Mouse (Mus musculus) CH12.LX (cell line): ENCODE measurements around the gene Agbl2. TPM values are rescaled to one million over a fixed set of nuclear protein-coding genes. Genes with fewer than 3 reads are reported as not detected.

Experiments used
- DNase-seq: peaks from one replicate; pipeline ENCODE4 v3.0.0-alpha.2; 2013; ENCODE audit errors: extremely low read depth
- H3K27ac ChIP-seq: 2 replicates; pipeline ENCODE4 v1.5.1; 2012; ENCODE audit warnings: low read depth, mild to moderate bottlenecking, control low read depth, moderate library complexity; ENCODE audit not compliant: insufficient read depth
- H3K27me3 ChIP-seq: replicated peaks from 2 replicates; pipeline ENCODE3; 2012; ENCODE audit warnings: inconsistent platforms
- H3K36me3 ChIP-seq, 2 experiments: replicated peaks in 1 of 2; 2 replicates each; pipeline versions ENCODE3 to v1.6.1; 2012; ENCODE audit warnings: inconsistent platforms in 1 of 2, low read length in 1 of 2, mild to moderate bottlenecking in 1 of 2, mixed read lengths in 1 of 2, moderate library complexity in 1 of 2; ENCODE audit not compliant: control insufficient read depth in 1 of 2, insufficient read depth in 1 of 2
- H3K4me1 ChIP-seq, 2 experiments: 2 replicates each; pipeline ENCODE4 v1.6.1; 2012; ENCODE audit warnings: inconsistent platforms in 1 of 2, moderate library complexity in 1 of 2; ENCODE audit not compliant: insufficient read depth in 2 of 2, control insufficient read depth in 1 of 2
- H3K4me2 ChIP-seq: 2 replicates; pipeline ENCODE4 v1.6.1; 2012; ENCODE audit warnings: low read depth, mild to moderate bottlenecking, control low read depth; ENCODE audit not compliant: poor library complexity, insufficient read depth, severe bottlenecking
- H3K4me3 ChIP-seq, 3 experiments: fragments of 150-350 bp in 1 of 3; sonication (generic) in 1 of 3; replicated peaks in 1 of 3; 2 replicates each; pipeline versions ENCODE3 to v1.5.1; 2011 to 2012; ENCODE audit warnings: low read depth in 2 of 3, low read length in 2 of 3, mild to moderate bottlenecking in 2 of 3, moderate library complexity in 2 of 3, control low read depth in 1 of 3, improper control_type of control experiment in 1 of 3, inconsistent platforms in 1 of 3, mixed read lengths in 1 of 3; ENCODE audit not compliant: poor library complexity in 1 of 3
- H3K79me2 ChIP-seq: replicated peaks from 2 replicates; pipeline ENCODE4 v1.6.1; 2012; ENCODE audit warnings: mild to moderate bottlenecking, moderate library complexity; ENCODE audit not compliant: control insufficient read depth, poor library complexity, insufficient read depth, severe bottlenecking; ENCODE audit errors: extremely low read depth
- H3K9ac ChIP-seq: 2 replicates; pipeline ENCODE4 v1.6.1; 2012; ENCODE audit warnings: low read depth, mild to moderate bottlenecking, control low read depth, moderate library complexity; ENCODE audit not compliant: insufficient read depth
- H3K9me3 ChIP-seq: replicated peaks from 2 replicates; pipeline ENCODE3; 2012; ENCODE audit warnings: low read length, inconsistent platforms, mixed read lengths
- BHLHE40 ChIP-seq: IDR thresholded peaks from 2 replicates; pipeline ENCODE4 v1.6.1; 2011; ENCODE audit warnings: mild to moderate bottlenecking, low read depth, low read length, improper control_type of control experiment
- ELF1 ChIP-seq: IDR thresholded peaks from 2 replicates; pipeline ENCODE4 v1.6.1; 2014; ENCODE audit warnings: low read depth, mild to moderate bottlenecking, inconsistent platforms, low read length, improper control_type of control experiment
- HCFC1 ChIP-seq: IDR thresholded peaks from 2 replicates; pipeline ENCODE4 v1.6.1; 2012; ENCODE audit warnings: low read depth, mild to moderate bottlenecking, inconsistent platforms, low read length, improper control_type of control experiment
- JUND ChIP-seq: conservative IDR thresholded peaks from 2 replicates; pipeline ENCODE4 v1.6.1; 2011; ENCODE audit warnings: low read depth, low read length, improper control_type of control experiment
- KAT2A ChIP-seq: IDR thresholded peaks from 2 replicates; pipeline ENCODE4 v1.6.1; 2012; ENCODE audit warnings: low read length, improper control_type of control experiment, inconsistent platforms; ENCODE audit not compliant: insufficient replicate concordance
- MAFK ChIP-seq: IDR thresholded peaks from 2 replicates; pipeline ENCODE4 v1.6.1; 2011; ENCODE audit warnings: low read length, improper control_type of control experiment; ENCODE audit not compliant: insufficient replicate concordance
- MAX ChIP-seq: IDR thresholded peaks from 2 replicates; pipeline ENCODE4 v1.6.1; 2011; ENCODE audit warnings: low read length, improper control_type of control experiment
- MAZ ChIP-seq: IDR thresholded peaks from 2 replicates; pipeline ENCODE4 v1.6.1; 2012; ENCODE audit warnings: low read depth, mild to moderate bottlenecking, inconsistent platforms, low read length, improper control_type of control experiment, moderate library complexity
- MEF2A ChIP-seq: IDR thresholded peaks from 2 replicates; pipeline ENCODE4 v1.6.1; 2014; ENCODE audit warnings: low read depth, mild to moderate bottlenecking, inconsistent platforms, low read length, improper control_type of control experiment, borderline replicate concordance
- NELFE ChIP-seq: IDR thresholded peaks from 2 replicates; pipeline ENCODE4 v1.6.1; 2011; ENCODE audit warnings: low read depth, low read length, improper control_type of control experiment
- NRF1 ChIP-seq: IDR thresholded peaks from 2 replicates; pipeline ENCODE4 v1.6.1; 2014; ENCODE audit warnings: low read depth, mild to moderate bottlenecking, inconsistent platforms, low read length, improper control_type of control experiment, moderate library complexity
- PAX5 ChIP-seq: IDR thresholded peaks from 2 replicates; pipeline ENCODE4 v1.6.1; 2012; ENCODE audit warnings: low read length, inconsistent platforms, mixed read lengths
- RCOR1 ChIP-seq: conservative IDR thresholded peaks from 2 replicates; pipeline ENCODE4 v1.6.1; 2012; ENCODE audit warnings: low read depth, mild to moderate bottlenecking, inconsistent platforms, low read length, improper control_type of control experiment
- TCF12 ChIP-seq: IDR thresholded peaks from 2 replicates; pipeline ENCODE4 v1.6.1; 2014; ENCODE audit warnings: low read depth, mild to moderate bottlenecking, inconsistent platforms, low read length, improper control_type of control experiment
- USF1 ChIP-seq: IDR thresholded peaks from 2 replicates; pipeline ENCODE4 v1.6.1; 2014; ENCODE audit warnings: low read depth, mild to moderate bottlenecking, inconsistent platforms, low read length, improper control_type of control experiment
- ZMIZ1 ChIP-seq: IDR thresholded peaks from 2 replicates; pipeline ENCODE4 v1.6.1; 2012; ENCODE audit warnings: low read depth, mild to moderate bottlenecking, inconsistent platforms, low read length, improper control_type of control experiment
- dilution Hi-C: fragments of 300-500 bp; cut with MboI; formaldehyde crosslinking; loops from 2 replicates; pipeline ENCODE4 v1.14.3; 2020; ENCODE audit warnings: low sequenced_read_pairs; ENCODE audit not compliant: extremely low pct_unique_long_range_greater_than_20kb, extremely low pct_ligation_motif_present
- in situ Hi-C: fragments of 300-500 bp; cut with MboI; formaldehyde crosslinking; loops from 3 replicates; pipeline ENCODE4 v1.14.3; 2019; ENCODE audit warnings: low sequenced_read_pairs, low pct_ligation_motif_present, low pct_unique_long_range_greater_than_20kb, mixed read lengths
- polyA plus RNA-seq: library from polyadenylated mRNA; unstranded; fragments of >175 nt; gene quantifications from 2 replicates; pipeline ENCODE4 v1.2.1, GENCODE M21; 2012; ENCODE audit warnings: low read depth; ENCODE audit not compliant: insufficient read length
- total RNA-seq, 2 experiments: library from RNA; depleted of rRNA; stranded (reverse); fragments of 300-350 nt in 1 of 2; fragments of >200 nt in 1 of 2; gene quantifications; 2 replicates each; pipeline ENCODE4 v1.2.3; 2012 to 2014

The Agbl2 gene
- total and polyA plus RNA-seq, 3 experiments = not detected

DNA sequence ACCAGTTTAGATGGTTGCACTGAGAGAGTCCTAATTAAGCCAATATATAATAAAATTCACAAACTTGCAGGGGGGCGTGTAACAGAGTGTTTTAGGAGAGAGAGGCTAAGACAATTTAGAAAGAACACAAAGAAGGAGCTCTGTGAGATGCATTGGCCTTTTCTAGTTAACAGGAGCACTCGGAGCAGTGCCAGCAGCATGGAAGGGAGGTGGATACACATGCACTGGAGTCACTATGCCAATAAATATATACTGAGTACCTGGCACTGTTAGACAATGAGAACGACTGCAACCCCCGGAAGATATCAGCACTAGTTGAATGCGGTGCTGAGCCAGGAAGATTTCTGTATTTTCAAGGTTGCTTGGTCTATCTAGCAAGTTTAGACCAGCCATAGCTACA, 61.7 kb downstream of the Agbl2 start:
- no peak overlapping the region for H3K27ac ChIP-seq
- dilution Hi-C loops (no loop called here), in situ Hi-C loops (no loop called here)
- TF ChIP-seq NRF1 (no peak), JUND (no peak), KAT2A (no peak), ELF1 (no peak), TCF12 (no peak), BHLHE40 (no peak), USF1 (no peak), RCOR1 (no peak), ZMIZ1 (no peak), MAFK (no peak), HCFC1 (no peak), MAX (no peak), NELFE (no peak)
- no peaks in the 10 kb centered on the region for H3K36me3 ChIP-seq
- H3K79me2 ChIP-seq = peaks cover 20% of the 10 kb centered on the region
- no peaks in the 10 kb centered on the region for H3K27me3 ChIP-seq
- H3K4me1 ChIP-seq = peaks cover 0 to 19% of the 10 kb centered on the region in 2 experiments; a peak in 2 of 4 replicates
- H3K4me2 ChIP-seq = no peak overlapping the region
- H3K4me3 ChIP-seq = no peak overlapping the region
- DNase-seq = no peak
- H3K9me3 ChIP-seq = peaks cover 16% of the 10 kb centered on the region
- no peak overlapping the region for H3K9ac ChIP-seq

GRCm38 (mm10) chr2:90845234-90845633, 62.7 kb downstream of the Agbl2 start:
- no peak overlapping the region for H3K4me3 ChIP-seq
- H3K27ac ChIP-seq = no peak overlapping the region
- no peaks in the 10 kb centered on the region for H3K27me3 ChIP-seq
- H3K9ac ChIP-seq = no peak overlapping the region
- TF ChIP-seq ELF1 (no peak), MAZ (no peak), PAX5 (no peak), USF1 (no peak), MEF2A (no peak)
- H3K79me2 ChIP-seq = peaks cover 20% of the 10 kb centered on the region
- in situ Hi-C loops = no loop called here
- peaks cover 11% of the 10 kb centered on the region for H3K9me3 ChIP-seq
- DNase-seq = no peak
- H3K36me3 ChIP-seq = peaks cover under 1 to 9% of the 10 kb centered on the region in 2 experiments
- dilution Hi-C loops = no loop called here
- peaks cover 0 to 25% of the 10 kb centered on the region in 2 experiments; a peak in 2 of 4 replicates for H3K4me1 ChIP-seq
- H3K4me2 ChIP-seq = no peak overlapping the region
